Mouse (Mus musculus): ENCODE results near the gene Slc35c1. TPM values are rescaled to one million over a fixed set of nuclear protein-coding genes. Genes with fewer than 3 reads are reported as not detected.

Slc35c1 gene
- polyA plus RNA-seq (2012; rRNA removed) = 13.3 and 14.7 TPM in 2 replicates

- no peak for DNase-seq (ENCODE audit: extremely low spot score in 1 of 2, low spot score in 1 of 2)
Observed at GRCm38 (mm10) chr2:92459921-92460707, at the start of gene Slc35c1. TSS of gene Slc35c1 (minus strand) at chr2:92460538.

- no peak for DNase-seq (ENCODE audit: extremely low spot score in 1 of 2, low spot score in 1 of 2)
Observed at GRCm38 (mm10) chr2:92505291-92505690, 45.0 kb upstream of the Slc35c1 start.

GRCm38 (mm10) chr2:92503421-92503820 lies 43.1 kb upstream of the Slc35c1 start:
- no peak for DNase-seq (ENCODE audit: extremely low spot score in 1 of 2, low spot score in 1 of 2)

GRCm38 (mm10) chr2:92499701-92500322 lies 39.5 kb upstream of the Slc35c1 start:
- peak; percentile 64 to 76 for DNase-seq (ENCODE audit: extremely low spot score in 1 of 2, low spot score in 1 of 2)

- DNase-seq (ENCODE audit: extremely low spot score in 1 of 2, low spot score in 1 of 2) = no peak
Observed at GRCm38 (mm10) chr2:92497112-92497511, 36.8 kb upstream of the Slc35c1 start.

GRCm38 (mm10) chr2:92496681-92497080 lies 36.3 kb upstream of the Slc35c1 start:
- no peak for DNase-seq (ENCODE audit: extremely low spot score in 1 of 2, low spot score in 1 of 2)

- DNase-seq (ENCODE audit: extremely low spot score in 1 of 2, low spot score in 1 of 2) = no peak
Observed at GRCm38 (mm10) chr2:92494956-92495355, 34.6 kb upstream of the Slc35c1 start.

GRCm38 (mm10) chr2:92494423-92494822 lies 34.1 kb upstream of the Slc35c1 start:
- no peak for DNase-seq (ENCODE audit: extremely low spot score in 1 of 2, low spot score in 1 of 2)

- no peak for DNase-seq (ENCODE audit: extremely low spot score in 1 of 2, low spot score in 1 of 2)
Observed at GRCm38 (mm10) chr2:92493656-92494390, 33.5 kb upstream of the Slc35c1 start.

- peak in 1 of 2 experiments; percentile 46 for DNase-seq (ENCODE audit: extremely low spot score in 1 of 2, low spot score in 1 of 2)
Observed at GRCm38 (mm10) chr2:92491950-92492501, 31.7 kb upstream of the Slc35c1 start.

GRCm38 (mm10) chr2:92490541-92490940 lies 30.2 kb upstream of the Slc35c1 start:
- no peak for DNase-seq (ENCODE audit: extremely low spot score in 1 of 2, low spot score in 1 of 2)

GRCm38 (mm10) chr2:92487791-92488190 lies 27.5 kb upstream of the Slc35c1 start:
- DNase-seq (ENCODE audit: extremely low spot score in 1 of 2, low spot score in 1 of 2) = no peak

GRCm38 (mm10) chr2:92486911-92487310 lies 26.6 kb upstream of the Slc35c1 start:
- no peak for DNase-seq (ENCODE audit: extremely low spot score in 1 of 2, low spot score in 1 of 2)

GRCm38 (mm10) chr2:92486403-92486802 lies 26.1 kb upstream of the Slc35c1 start:
- peak; percentile 44 to 95 for DNase-seq (ENCODE audit: extremely low spot score in 1 of 2, low spot score in 1 of 2)

GRCm38 (mm10) chr2:92485640-92486295 lies 25.4 kb upstream of the Slc35c1 start:
- peak; percentile 64 to 84 for DNase-seq (ENCODE audit: extremely low spot score in 1 of 2, low spot score in 1 of 2)

GRCm38 (mm10) chr2:92484256-92485025 lies 24.1 kb upstream of the Slc35c1 start:
- DNase-seq (ENCODE audit: extremely low spot score in 1 of 2, low spot score in 1 of 2) = peak in 1 of 2 experiments; percentile 57

- no peak for DNase-seq (ENCODE audit: extremely low spot score in 1 of 2, low spot score in 1 of 2)
Observed at GRCm38 (mm10) chr2:92483505-92483904, 23.2 kb upstream of the Slc35c1 start.

- DNase-seq (ENCODE audit: extremely low spot score in 1 of 2, low spot score in 1 of 2) = no peak
Observed at GRCm38 (mm10) chr2:92482551-92482950, 22.2 kb upstream of the Slc35c1 start.

- no peak for DNase-seq (ENCODE audit: extremely low spot score in 1 of 2, low spot score in 1 of 2)
Observed at GRCm38 (mm10) chr2:92478313-92478688, 18.0 kb upstream of the Slc35c1 start.
